Mouse (Mus musculus) forebrain, embryonic 16.5 days (tissue): ENCODE measurements around the gene Dad1. TPM values are rescaled to one million over a fixed set of nuclear protein-coding genes. Genes with fewer than 3 reads are reported as not detected.

ENCODE experiments used
- ATAC-seq: fragments of 200-750 bp; cut with Nextera tagmentation; 2 replicates; pipeline ENCODE4 v1.8.0; 2017; ENCODE audit warnings: mild to moderate bottlenecking, moderate library complexity
- H3K27ac ChIP-seq: fragments of 300-500 bp; sonication (generic); 2 replicates; pipeline ENCODE4 v1.5.1; 2014; ENCODE audit warnings: low read length, control low read depth
- H3K27me3 ChIP-seq: fragments of 300-500 bp; sonication (generic); replicated peaks from 2 replicates; pipeline ENCODE4 v1.6.1; 2014; ENCODE audit warnings: low read length; ENCODE audit not compliant: control insufficient read depth, insufficient read depth
- H3K36me3 ChIP-seq: fragments of 300-500 bp; sonication (generic); 2 replicates; pipeline ENCODE4 v1.6.1; 2014; ENCODE audit not compliant: control insufficient read depth, insufficient read depth
- H3K4me1 ChIP-seq: fragments of 300-500 bp; sonication (generic); replicated peaks from 2 replicates; pipeline ENCODE4 v1.6.1; 2014; ENCODE audit warnings: low read length; ENCODE audit not compliant: control insufficient read depth, insufficient read depth
- H3K4me2 ChIP-seq: fragments of 300-500 bp; sonication (generic); 2 replicates; pipeline ENCODE4 v1.6.1; 2014; ENCODE audit warnings: mild to moderate bottlenecking, low read length, control low read depth
- H3K4me3 ChIP-seq: fragments of 300-500 bp; sonication (generic); replicated peaks from 2 replicates; pipeline ENCODE4 v1.5.1; 2014; ENCODE audit warnings: mild to moderate bottlenecking, low read length, control low read depth
- H3K9ac ChIP-seq: fragments of 300-500 bp; sonication (generic); replicated peaks from 2 replicates; pipeline ENCODE4 v1.6.1; 2014; ENCODE audit warnings: low read depth, low read length, control low read depth
- H3K9me3 ChIP-seq: fragments of 300-500 bp; sonication (generic); 2 replicates; pipeline ENCODE4 v1.6.1; 2016; ENCODE audit warnings: low read length; ENCODE audit not compliant: control insufficient read depth
- WGBS: fragments of 180-500 bp; shearing (Covaris S2); extraction: QIAGEN DNeasy Blood & Tissue Kit; methylation state at CpG from one replicate; pipeline ENCODE4 v1.1.7; 2014; 5-methylcytosine and 5-hydroxymethylcytosine counted together
- polyA plus RNA-seq: library from polyadenylated mRNA; unstranded; fragments of >200 nt; fragmentation: Nextera tagmentation; extraction: Ambion mirVana; gene quantifications from 2 replicates; pipeline ENCODE4 v1.2.1, GENCODE M21; 2015

Dad1 gene
- polyA plus RNA-seq, 1 experiment from 2014 or later: 290 TPM

GRCm38 (mm10) chr14:54206309-54206708, 47.6 kb downstream of the Dad1 start:
- ATAC-seq: no peak
- Histone ChIP-seq H3K27me3 (no peaks in the 10 kb centered on the region), H3K27ac (no peak overlapping the region), H3K9me3 (no peaks in the 10 kb centered on the region), H3K4me2 (no peak overlapping the region), H3K36me3 (no peaks in the 10 kb centered on the region), H3K4me1 (no peaks in the 10 kb centered on the region), H3K4me3 (no peak overlapping the region), H3K9ac (no peak overlapping the region)
- 88% methylated on average over 5 of the region's 5 CpGs for WGBS

GRCm38 (mm10) chr14:54205904-54206303, 48.0 kb downstream of the Dad1 start:
- no peaks in the 10 kb centered on the region for H3K27me3 ChIP-seq
- no peak overlapping the region for H3K9ac ChIP-seq
- no peak overlapping the region for H3K27ac ChIP-seq
- H3K9me3 ChIP-seq: no peaks in the 10 kb centered on the region
- H3K4me3 ChIP-seq: no peak overlapping the region
- ATAC-seq: no peak
- no peak overlapping the region for H3K4me2 ChIP-seq
- no peaks in the 10 kb centered on the region for H3K36me3 ChIP-seq
- no peaks in the 10 kb centered on the region for H3K4me1 ChIP-seq
- WGBS: 73% methylated on average over 6 of the region's 6 CpGs

DNA sequence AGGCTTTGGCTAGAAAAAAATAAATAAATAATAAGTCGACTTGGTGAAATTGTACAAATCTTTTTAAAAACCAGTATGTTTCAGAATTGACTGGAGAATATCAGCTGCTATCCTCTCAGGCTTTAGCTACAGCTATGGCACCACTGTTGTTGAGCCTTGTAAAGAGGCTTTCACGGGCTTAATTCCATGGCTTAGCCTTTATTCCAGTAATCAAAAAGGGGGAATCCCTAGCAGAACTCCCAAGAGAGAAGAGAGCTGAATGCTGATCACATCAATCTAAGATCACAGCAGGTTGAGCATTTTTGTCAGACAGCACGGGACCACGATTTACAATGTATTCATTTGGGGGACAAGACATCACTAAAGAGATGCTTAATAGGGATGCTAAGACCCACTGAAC, 49.1 kb downstream of the Dad1 start:
- no peaks in the 10 kb centered on the region for H3K4me1 ChIP-seq
- H3K9ac ChIP-seq: no peak overlapping the region

GRCm38 (mm10) chr14:54204311-54204710, 49.6 kb downstream of the Dad1 start:
- no peaks in the 10 kb centered on the region for H3K36me3 ChIP-seq
- no peak for ATAC-seq
- H3K9ac ChIP-seq: no peak overlapping the region
- no peaks in the 10 kb centered on the region for H3K9me3 ChIP-seq
- 88% methylated on average over 8 of the region's 8 CpGs for WGBS
- H3K27me3 ChIP-seq: no peaks in the 10 kb centered on the region
- no peak overlapping the region for H3K27ac ChIP-seq
- H3K4me1 ChIP-seq: no peaks in the 10 kb centered on the region
- H3K4me3 ChIP-seq: no peak overlapping the region
- H3K4me2 ChIP-seq: no peak overlapping the region

More for the DNA sequence above, 49.1 kb downstream of the Dad1 start:
- H3K4me2 ChIP-seq: no peak overlapping the region
- H3K27ac ChIP-seq: no peak overlapping the region
- no peaks in the 10 kb centered on the region for H3K9me3 ChIP-seq
- H3K27me3 ChIP-seq: no peaks in the 10 kb centered on the region
- no peak for ATAC-seq
- no peaks in the 10 kb centered on the region for H3K36me3 ChIP-seq
- WGBS: 62% methylated on average over 4 of the region's 4 CpGs
- no peak overlapping the region for H3K4me3 ChIP-seq

DNA sequence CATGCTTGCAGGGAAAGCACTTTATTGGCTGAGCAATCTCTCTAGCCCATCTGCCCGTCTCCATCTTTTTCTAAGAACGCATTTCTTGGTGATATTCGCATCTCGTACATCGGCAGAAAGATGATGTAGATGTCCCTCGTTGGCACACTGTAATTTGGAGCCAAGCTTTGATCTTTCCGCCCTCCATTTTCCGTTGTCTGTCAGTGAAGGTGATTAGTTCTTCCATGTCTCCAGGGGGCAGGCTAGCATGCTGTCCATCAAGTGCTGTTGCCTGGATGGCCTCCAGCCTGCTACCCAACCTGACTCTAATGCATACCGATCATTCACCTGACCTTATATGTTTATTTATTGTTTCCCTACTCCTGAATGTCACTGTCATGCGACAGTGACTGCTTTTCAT, 50.1 kb downstream of the Dad1 start:
- Histone ChIP-seq H3K9me3 (no peaks in the 10 kb centered on the region), H3K36me3 (no peaks in the 10 kb centered on the region), H3K4me1 (no peaks in the 10 kb centered on the region), H3K4me3 (no peak overlapping the region), H3K27ac (no peak overlapping the region), H3K9ac (no peak overlapping the region), H3K27me3 (no peaks in the 10 kb centered on the region), H3K4me2 (no peak overlapping the region)
- 93% methylated on average over 10 of the region's 10 CpGs for WGBS
- no peak for ATAC-seq

GRCm38 (mm10) chr14:54203207-54203606, 50.7 kb downstream of the Dad1 start:
- Histone ChIP-seq H3K27me3 (no peaks in the 10 kb centered on the region), H3K4me2 (no peak overlapping the region), H3K4me3 (no peak overlapping the region), H3K36me3 (no peaks in the 10 kb centered on the region), H3K9ac (no peak overlapping the region), H3K9me3 (no peaks in the 10 kb centered on the region), H3K27ac (no peak overlapping the region), H3K4me1 (no peaks in the 10 kb centered on the region)
- no peak for ATAC-seq
- 94% methylated on average over 6 of the region's 6 CpGs for WGBS

- H3K27ac ChIP-seq: no peak overlapping the region
- H3K27me3 ChIP-seq: no peaks in the 10 kb centered on the region
- H3K9ac ChIP-seq: no peak overlapping the region
- no peak for ATAC-seq
- H3K9me3 ChIP-seq: no peaks in the 10 kb centered on the region
- H3K36me3 ChIP-seq: no peaks in the 10 kb centered on the region
- WGBS: 62% methylated on average over 8 of the region's 8 CpGs
- H3K4me1 ChIP-seq: no peaks in the 10 kb centered on the region
- H3K4me2 ChIP-seq: no peak overlapping the region
- H3K4me3 ChIP-seq: no peak overlapping the region
Observed at GRCm38 (mm10) chr14:54200363-54200762, 53.5 kb downstream of the Dad1 start.

- no peak overlapping the region for H3K4me3 ChIP-seq
- no peaks in the 10 kb centered on the region for H3K9me3 ChIP-seq
- no peak for ATAC-seq
- H3K27me3 ChIP-seq: no peaks in the 10 kb centered on the region
- no peak overlapping the region for H3K4me2 ChIP-seq
- H3K27ac ChIP-seq: no peak overlapping the region
- 88% methylated on average over 8 of the region's 8 CpGs for WGBS
- H3K9ac ChIP-seq: no peak overlapping the region
- H3K4me1 ChIP-seq: no peaks in the 10 kb centered on the region
- no peaks in the 10 kb centered on the region for H3K36me3 ChIP-seq
Observed at GRCm38 (mm10) chr14:54199662-54200061, 54.2 kb downstream of the Dad1 start.

DNA sequence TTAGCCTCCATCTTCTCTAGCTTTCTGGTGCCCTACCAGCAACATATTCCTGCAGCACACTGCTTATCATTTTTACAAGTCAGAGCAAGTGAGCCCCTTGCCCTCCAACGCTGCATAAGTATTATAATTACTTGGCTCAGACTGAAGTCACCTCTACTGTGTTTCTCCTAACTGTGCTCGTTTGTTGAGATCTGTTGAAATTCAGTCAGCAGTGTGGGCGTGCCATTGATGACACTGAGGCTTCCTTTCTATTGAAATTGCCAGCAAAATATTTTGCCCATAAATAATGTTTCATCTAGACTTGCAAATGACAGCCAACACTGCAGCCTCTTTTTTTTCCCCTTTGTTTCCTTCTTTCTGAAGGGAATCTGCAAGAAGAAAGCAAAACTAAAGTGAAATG, 56.2 kb downstream of the Dad1 start:
- WGBS: 47% methylated on average over 3 of the region's 3 CpGs
- H3K9me3 ChIP-seq: no peaks in the 10 kb centered on the region
- H3K36me3 ChIP-seq: no peaks in the 10 kb centered on the region
- no peak for ATAC-seq
- no peaks in the 10 kb centered on the region for H3K27me3 ChIP-seq
- H3K4me1 ChIP-seq: no peaks in the 10 kb centered on the region; the same call in 1 of the 2 replicates
- H3K4me3 ChIP-seq: no peak overlapping the region
- H3K4me2 ChIP-seq: no peak overlapping the region
- H3K9ac ChIP-seq: no peak overlapping the region
- H3K27ac ChIP-seq: no peak overlapping the region

DNA sequence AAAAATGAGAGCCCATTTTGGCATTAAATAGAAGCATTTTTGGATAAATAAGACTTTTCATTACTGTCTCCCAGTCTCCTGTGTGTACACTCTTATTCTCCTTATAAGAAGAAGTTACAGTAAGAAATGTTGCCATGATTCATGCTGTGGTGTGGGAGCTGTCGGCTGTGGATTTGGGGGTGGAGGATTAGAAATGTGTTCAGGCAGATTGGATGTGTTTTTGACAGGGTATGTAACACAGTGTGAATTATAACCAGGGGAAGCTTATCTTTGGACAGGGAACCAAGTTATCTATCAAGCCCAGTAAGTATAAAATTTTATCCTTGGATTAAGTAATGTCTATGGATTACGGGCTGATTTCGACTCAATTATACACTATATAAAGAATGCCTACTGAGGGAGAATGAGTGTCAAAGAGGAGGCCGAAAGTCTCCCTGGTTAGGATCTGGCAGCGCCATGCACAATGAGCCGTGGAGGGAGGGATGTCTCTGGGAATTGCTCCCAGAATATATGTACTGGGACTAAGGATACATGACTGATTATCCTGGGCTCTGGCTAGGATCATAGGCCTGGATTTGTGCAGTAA, 58.0 kb downstream of the Dad1 start:
- H3K9me3 ChIP-seq: no peaks in the 10 kb centered on the region
- no peaks in the 10 kb centered on the region for H3K27me3 ChIP-seq
- no peak overlapping the region for H3K4me2 ChIP-seq
- peaks cover 10% of the 10 kb centered on the region for H3K4me1 ChIP-seq
- no peak for ATAC-seq
- H3K9ac ChIP-seq: no peak overlapping the region
- H3K27ac ChIP-seq: no peak overlapping the region
- 71% methylated on average over 6 of the region's 6 CpGs for WGBS
- H3K36me3 ChIP-seq: no peaks in the 10 kb centered on the region
- H3K4me3 ChIP-seq: no peak overlapping the region
